Mouse (Mus musculus): ENCODE data around the gene Ffar3.

DNA sequence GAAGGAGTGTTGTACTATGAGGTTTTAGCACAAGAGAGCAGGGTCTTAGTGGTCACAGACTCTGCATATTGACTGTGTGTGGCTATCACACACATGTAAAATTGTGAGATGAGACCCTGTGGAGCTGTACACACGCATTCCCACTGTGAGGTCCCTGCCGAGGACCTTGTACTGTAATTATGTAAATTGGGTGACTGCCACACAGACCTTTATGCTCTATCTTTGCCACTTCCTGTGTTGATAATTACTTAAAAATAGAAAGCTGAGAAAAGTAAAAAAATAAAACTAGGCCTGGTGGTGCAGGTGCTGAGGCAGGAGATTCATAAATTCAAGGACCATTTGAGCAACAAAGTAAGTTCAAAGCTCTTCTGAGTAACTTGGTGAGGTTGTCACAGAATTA lies 34.7 kb upstream of the Ffar3 start:
- TF ChIP-seq EP300 (IDR thresholded peaks at IDR 0.05; ENCODE audit: insufficient read depth, low read depth, low read length) (no peak), CTCF (IDR thresholded peaks at IDR 0.05; ENCODE audit: low read depth, low read length) (no peak)

Measured in ES-Bruce4 (cell line).